Mouse (Mus musculus): ENCODE data around the gene Sdhaf2. TPM values are rescaled to one million over a fixed set of nuclear protein-coding genes. Genes with fewer than 3 reads are reported as not detected.

Sdhaf2 gene
- 55.9 to 71.1 TPM (median 63.4 TPM) in 4 replicates for total RNA-seq (2023)

GRCm38 (mm10) chr19:10525910-10526309 lies at the start of gene Sdhaf2:
TSS of gene Sdhaf2 (minus strand) at chr19:10526142.

GRCm38 (mm10) chr19:10555624-10556510 lies 29.9 kb upstream of the Sdhaf2 start, which contains the start of gene Tmem216:
TSS of gene Tmem216 (minus strand) at chr19:10556238.

GRCm38 (mm10) chr19:10525106-10525901 lies 638 bp downstream of the Sdhaf2 start, which contains the start of gene Cpsf7:
TSS of gene Cpsf7 (plus strand) at chr19:10525266.

GRCm38 (mm10) chr19:10482703-10483102 lies 43.2 kb downstream of the Sdhaf2 start, which contains the start of gene Ppp1r32:
TSS of gene Ppp1r32 (minus strand) at chr19:10482928.

GRCm38 (mm10) chr19:10456752-10457483 lies 69.0 kb downstream of the Sdhaf2 start, which contains the start of gene Lrrc10b:
TSS of gene Lrrc10b (minus strand) at chr19:10457473.

Other genes with a start within 250 kb of the Sdhaf2 start
- 0.09 TPM in 1 of 4 replicates, not detected in the others for gene Dagla, start 221.3 kb downstream of the Sdhaf2 start, total RNA-seq (2023)
- gene Syt7, start 137.1 kb downstream of the Sdhaf2 start, total RNA-seq (2023): not detected in 4 replicates
- 1.5 to 3.5 TPM (median 1.8 TPM) in 4 replicates for gene Lrrc10b, start 68.7 kb downstream of the Sdhaf2 start, total RNA-seq (2023)
- gene Ppp1r32, start 43.2 kb downstream of the Sdhaf2 start, total RNA-seq (2023): 5.1 to 6.7 TPM (median 5.9 TPM) in 4 replicates
- gene Cpsf7, start 876 bp downstream of the Sdhaf2 start, total RNA-seq (2023): 172 to 176 TPM (median 175 TPM) in 4 replicates
- 7.9 to 13.0 TPM (median 9.0 TPM) in 4 replicates for gene Tmem216, start 30.1 kb upstream of the Sdhaf2 start, total RNA-seq (2023)
- 188 to 204 TPM (median 196 TPM) in 4 replicates for gene Cyb561a3, start 51.0 kb upstream of the Sdhaf2 start, total RNA-seq (2023)
- gene Tmem138, start 51.2 kb upstream of the Sdhaf2 start, total RNA-seq (2023): 6.6 to 10.6 TPM (median 8.2 TPM) in 4 replicates
- 162 to 176 TPM (median 168 TPM) in 4 replicates for gene Ddb1, start 79.2 kb upstream of the Sdhaf2 start, total RNA-seq (2023)
- 3.2 to 6.2 TPM (median 4.1 TPM) in 4 replicates for gene Tkfc, start 79.5 kb upstream of the Sdhaf2 start, total RNA-seq (2023)
- gene Vwce, start 108.1 kb upstream of the Sdhaf2 start, total RNA-seq (2023): 0.36 to 1.3 TPM (median 0.75 TPM) in 3 of 4 replicates, not detected in the other
- not detected in 4 replicates for gene Pga5, start 151.9 kb upstream of the Sdhaf2 start, total RNA-seq (2023)
- gene Vps37c, start 162.6 kb upstream of the Sdhaf2 start, total RNA-seq (2023): 19.0 to 23.7 TPM (median 23.0 TPM) in 4 replicates
- 1.2 to 3.2 TPM (median 1.6 TPM) in 4 replicates for gene Cd5, start 212.9 kb upstream of the Sdhaf2 start, total RNA-seq (2023)